Mouse (Mus musculus) midbrain, embryonic 13.5 days (tissue): ENCODE measurements around the gene Ak8. TPM values are rescaled to one million over a fixed set of nuclear protein-coding genes. Genes with fewer than 3 reads are reported as not detected.
A peak's percentile ranks its signal among the peaks of the same experiment; 100 is the strongest.

Experiments
- ATAC-seq: fragments of 200-750 bp; cut with Nextera tagmentation; 2 replicates; pipeline ENCODE4 v1.8.0; 2017; ENCODE audit warnings: mild to moderate bottlenecking, moderate TSS enrichment, moderate library complexity
- H3K27ac ChIP-seq: fragments of 300-500 bp; sonication (generic); 2 replicates; pipeline ENCODE4 v1.5.1; 2015; ENCODE audit warnings: inconsistent platforms, mild to moderate bottlenecking, moderate library complexity
- H3K27me3 ChIP-seq: fragments of 300-500 bp; sonication (generic); 2 replicates; pipeline ENCODE4 v1.6.1; 2015; ENCODE audit warnings: mild to moderate bottlenecking, inconsistent platforms
- H3K36me3 ChIP-seq: fragments of 300-500 bp; sonication (generic); 2 replicates; pipeline ENCODE4 v1.6.1; 2015; ENCODE audit warnings: mild to moderate bottlenecking, inconsistent platforms
- H3K4me1 ChIP-seq: fragments of 300-500 bp; sonication (generic); replicated peaks from 2 replicates; pipeline ENCODE4 v1.6.1; 2015; ENCODE audit warnings: inconsistent platforms
- H3K4me2 ChIP-seq: fragments of 300-500 bp; sonication (generic); replicated peaks from 2 replicates; pipeline ENCODE4 v1.6.1; 2015; ENCODE audit warnings: moderate library complexity, mild to moderate bottlenecking, inconsistent platforms
- H3K4me3 ChIP-seq: fragments of 300-500 bp; sonication (generic); replicated peaks from 2 replicates; pipeline ENCODE4 v1.5.1; 2015; ENCODE audit warnings: mild to moderate bottlenecking, inconsistent platforms
- H3K9ac ChIP-seq: fragments of 300-500 bp; sonication (generic); replicated peaks from 2 replicates; pipeline ENCODE4 v1.6.1; 2015; ENCODE audit warnings: mild to moderate bottlenecking, inconsistent platforms
- H3K9me3 ChIP-seq: fragments of 300-500 bp; sonication (generic); 2 replicates; pipeline ENCODE4 v1.6.1; 2016; ENCODE audit warnings: mild to moderate bottlenecking, inconsistent platforms
- WGBS: fragments of 180-500 bp; shearing (Covaris S2); methylation state at CpG from one replicate; pipeline ENCODE4 v1.1.7; 2015; 5-methylcytosine and 5-hydroxymethylcytosine counted together
- polyA plus RNA-seq: library from polyadenylated mRNA; unstranded; fragments of >200 nt; fragmentation: Nextera tagmentation; extraction: Ambion mirVana; gene quantifications from 2 replicates; pipeline ENCODE4 v1.2.1, GENCODE M21; 2015

The Ak8 gene
- polyA plus RNA-seq, 1 experiment from 2014 or later, result 2.2 TPM

- H3K27ac ChIP-seq, result no peak overlapping the region
- no peak for ATAC-seq
- H3K36me3 ChIP-seq, result peaks cover 62% of the 10 kb centered on the region
- H3K4me1 ChIP-seq, result no peaks in the 10 kb centered on the region
- WGBS, result 33% methylated on average over 3 of the region's 3 CpGs
- H3K9ac ChIP-seq, result no peak overlapping the region
- no peak overlapping the region for H3K4me3 ChIP-seq
- H3K27me3 ChIP-seq, result no peaks in the 10 kb centered on the region
- no peaks in the 10 kb centered on the region for H3K9me3 ChIP-seq
- no peak overlapping the region for H3K4me2 ChIP-seq
Observed at GRCm38 (mm10) chr2:28688431-28688830, 11.5 kb upstream of the Ak8 start.

GRCm38 (mm10) chr2:28692692-28693091 lies 7.3 kb upstream of the Ak8 start:
- WGBS, result 70% methylated on average over 9 of the region's 9 CpGs
- Histone ChIP-seq H3K9ac (no peak overlapping the region), H3K27me3 (no peaks in the 10 kb centered on the region), H3K4me1 (peaks cover under 1% of the 10 kb centered on the region; the same call in 1 of the 2 replicates), H3K36me3 (peaks cover 19% of the 10 kb centered on the region), H3K27ac (no peak overlapping the region), H3K4me3 (no peak overlapping the region), H3K9me3 (no peaks in the 10 kb centered on the region), H3K4me2 (no peak overlapping the region)
- no peak for ATAC-seq

GRCm38 (mm10) chr2:28698566-28698965 lies 1.4 kb upstream of the Ak8 start:
- no peak for ATAC-seq
- Histone ChIP-seq H3K4me1 (peaks cover 32% of the 10 kb centered on the region), H3K27ac (no peak overlapping the region), H3K4me3 (no peak overlapping the region), H3K27me3 (peaks cover 12% of the 10 kb centered on the region; the same call in 1 of the 2 replicates), H3K4me2 (no peak overlapping the region), H3K9ac (no peak overlapping the region), H3K9me3 (no peaks in the 10 kb centered on the region), H3K36me3 (no peaks in the 10 kb centered on the region)
- 68% methylated on average over 5 of the region's 5 CpGs for WGBS

- H3K4me1 ChIP-seq, result peaks cover 32% of the 10 kb centered on the region
- H3K4me3 ChIP-seq, result no peak overlapping the region
- H3K9me3 ChIP-seq, result no peaks in the 10 kb centered on the region
- H3K9ac ChIP-seq, result no peak overlapping the region
- ATAC-seq, result no peak
- no peaks in the 10 kb centered on the region for H3K36me3 ChIP-seq
- H3K27me3 ChIP-seq, result peaks cover 12% of the 10 kb centered on the region; the same call in 1 of the 2 replicates
- no peak overlapping the region for H3K27ac ChIP-seq
- no peak overlapping the region for H3K4me2 ChIP-seq
- 76% methylated on average over 8 of the region's 8 CpGs for WGBS
Observed at GRCm38 (mm10) chr2:28701646-28702262, 1.8 kb downstream of the Ak8 start.

GRCm38 (mm10) chr2:28706106-28706636 lies 6.2 kb downstream of the Ak8 start:
- Histone ChIP-seq H3K9ac (no peak overlapping the region), H3K9me3 (no peaks in the 10 kb centered on the region), H3K27me3 (peaks cover 4% of the 10 kb centered on the region; the same call in 1 of the 2 replicates), H3K27ac (no peak overlapping the region), H3K4me3 (no peak overlapping the region), H3K4me2 (no peak overlapping the region), H3K4me1 (peaks cover 21% of the 10 kb centered on the region), H3K36me3 (no peaks in the 10 kb centered on the region)
- 71% methylated on average over 8 of the region's 8 CpGs for WGBS
- no peak for ATAC-seq

- no peak overlapping the region for H3K27ac ChIP-seq
- H3K9me3 ChIP-seq, result no peaks in the 10 kb centered on the region
- H3K4me2 ChIP-seq, result no peak overlapping the region
- peaks cover 3% of the 10 kb centered on the region; the same call in 1 of the 2 replicates for H3K27me3 ChIP-seq
- no peak overlapping the region for H3K9ac ChIP-seq
- no peak for ATAC-seq
- no peak overlapping the region for H3K4me3 ChIP-seq
- 78% methylated on average over 6 of the region's 6 CpGs for WGBS
- H3K4me1 ChIP-seq, result peaks cover 21% of the 10 kb centered on the region
- no peaks in the 10 kb centered on the region for H3K36me3 ChIP-seq
Observed at GRCm38 (mm10) chr2:28706787-28707186, 6.8 kb downstream of the Ak8 start.

GRCm38 (mm10) chr2:28713036-28713435 lies 13.1 kb downstream of the Ak8 start:
- ATAC-seq, result no peak

GRCm38 (mm10) chr2:28722419-28722818 lies 22.5 kb downstream of the Ak8 start:
- WGBS, result 93% methylated on average over 8 of the region's 8 CpGs
- H3K36me3 ChIP-seq, result no peaks in the 10 kb centered on the region
- H3K9ac ChIP-seq, result no peak overlapping the region
- H3K27me3 ChIP-seq, result no peaks in the 10 kb centered on the region
- H3K9me3 ChIP-seq, result no peaks in the 10 kb centered on the region
- H3K27ac ChIP-seq, result no peak overlapping the region
- no peak overlapping the region for H3K4me3 ChIP-seq
- no peak for ATAC-seq
- H3K4me2 ChIP-seq, result no peak overlapping the region
- H3K4me1 ChIP-seq, result peaks cover 11% of the 10 kb centered on the region

More at GRCm38 (mm10) chr2:28713036-28713435, 13.1 kb downstream of the Ak8 start:
- WGBS, result 87% methylated on average over 8 of the region's 8 CpGs
- no peaks in the 10 kb centered on the region for H3K27me3 ChIP-seq
- H3K9me3 ChIP-seq, result no peaks in the 10 kb centered on the region
- H3K27ac ChIP-seq, result no peak overlapping the region
- no peaks in the 10 kb centered on the region for H3K36me3 ChIP-seq
- H3K9ac ChIP-seq, result no peak overlapping the region
- no peak overlapping the region for H3K4me3 ChIP-seq
- H3K4me1 ChIP-seq, result peaks cover 9% of the 10 kb centered on the region
- H3K4me2 ChIP-seq, result no peak overlapping the region

- H3K27me3 ChIP-seq, result no peaks in the 10 kb centered on the region
- no peak overlapping the region for H3K4me3 ChIP-seq
- H3K4me2 ChIP-seq, result no peak overlapping the region
- H3K27ac ChIP-seq, result no peak overlapping the region
- 62% methylated on average over 9 of the region's 9 CpGs for WGBS
- peaks cover 25% of the 10 kb centered on the region for H3K4me1 ChIP-seq
- H3K9me3 ChIP-seq, result no peaks in the 10 kb centered on the region
- ATAC-seq, result peak; percentile 38
- no peaks in the 10 kb centered on the region for H3K36me3 ChIP-seq
- H3K9ac ChIP-seq, result no peak overlapping the region
Observed at GRCm38 (mm10) chr2:28723912-28724311, 23.9 kb downstream of the Ak8 start.

- WGBS, result 17% methylated on average over 16 of the region's 16 CpGs
- H3K4me2 ChIP-seq, result peak overlapping the region; percentile 4; the same call in 1 of the 2 replicates
- peaks cover 25% of the 10 kb centered on the region for H3K4me1 ChIP-seq
- H3K27ac ChIP-seq, result peak overlapping the region; percentile 67
- H3K9ac ChIP-seq, result peak overlapping the region; percentile 47
- no peak overlapping the region for H3K4me3 ChIP-seq
- no peaks in the 10 kb centered on the region for H3K27me3 ChIP-seq
- peak; percentile 86 for ATAC-seq
- H3K36me3 ChIP-seq, result no peaks in the 10 kb centered on the region
- no peaks in the 10 kb centered on the region for H3K9me3 ChIP-seq
Observed at GRCm38 (mm10) chr2:28727786-28728404, 27.9 kb downstream of the Ak8 start.

GRCm38 (mm10) chr2:28730676-28731075 lies 30.7 kb downstream of the Ak8 start:
- no peak overlapping the region for H3K4me2 ChIP-seq
- H3K4me1 ChIP-seq, result peaks cover 21% of the 10 kb centered on the region
- no peak overlapping the region for H3K9ac ChIP-seq
- H3K4me3 ChIP-seq, result no peak overlapping the region
- H3K9me3 ChIP-seq, result no peaks in the 10 kb centered on the region
- H3K27me3 ChIP-seq, result no peaks in the 10 kb centered on the region
- ATAC-seq, result no peak
- no peak overlapping the region for H3K27ac ChIP-seq
- H3K36me3 ChIP-seq, result no peaks in the 10 kb centered on the region

GRCm38 (mm10) chr2:28737112-28737511 lies 37.1 kb downstream of the Ak8 start:
- H3K4me3 ChIP-seq, result no peak overlapping the region
- ATAC-seq, result no peak

More at GRCm38 (mm10) chr2:28737112-28737511, 37.1 kb downstream of the Ak8 start:
- H3K4me1 ChIP-seq, result 0 out of 2 replicates have a peak, but pooled peaks cover 8% of the 10 kb centered on the region
- no peaks in the 10 kb centered on the region for H3K9me3 ChIP-seq
- WGBS, result 88% methylated on average over 5 of the region's 5 CpGs
- no peaks in the 10 kb centered on the region for H3K36me3 ChIP-seq
- no peak overlapping the region for H3K9ac ChIP-seq
- no peak overlapping the region for H3K4me2 ChIP-seq
- no peaks in the 10 kb centered on the region for H3K27me3 ChIP-seq
- no peak overlapping the region for H3K27ac ChIP-seq
